Mouse (Mus musculus): Measurements from ENCODE around the gene Zmym2. TPM values are rescaled to one million over a fixed set of nuclear protein-coding genes. Genes with fewer than 3 reads are reported as not detected.
A peak's percentile ranks its signal among the peaks of the same experiment; 100 is the strongest.
"Not testable (repeated sequence)": the region's sequence is repeated elsewhere in the genome, so short reads cannot be mapped to it uniquely, and the experiment has no call there.

Gene Zmym2
- polyA plus RNA-seq, 1 experiment from 2014 or later: 62.5 TPM

GRCm38 (mm10) chr14:56875586-56876159 is 10.8 kb upstream of the Zmym2 start:
- DNase-seq (ENCODE audit: low spot score, missing footprints) (no peak), ATAC-seq (ENCODE audit: low FRiP score) (no peak)
- H3K27me3 ChIP-seq (ENCODE audit: control insufficient read depth, insufficient read depth, low read length): no peaks in the 10 kb centered on the region
- no peak overlapping the region for H3K4me2 ChIP-seq
- no peak overlapping the region for H3K27ac ChIP-seq (ENCODE audit: low read depth, low read length)
- no peak overlapping the region for H3K9ac ChIP-seq (ENCODE audit: low read length)
- no peak overlapping the region for H3K4me3 ChIP-seq (ENCODE audit: low read depth, low read length)
- no peaks in the 10 kb centered on the region for H3K4me1 ChIP-seq (ENCODE audit: control insufficient read depth, insufficient read depth, low read length)
- H3K9me3 ChIP-seq (ENCODE audit: control insufficient read depth, low read length): no peaks in the 10 kb centered on the region
- no peaks in the 10 kb centered on the region for H3K36me3 ChIP-seq (ENCODE audit: control insufficient read depth, insufficient read depth, low read length)

DNA sequence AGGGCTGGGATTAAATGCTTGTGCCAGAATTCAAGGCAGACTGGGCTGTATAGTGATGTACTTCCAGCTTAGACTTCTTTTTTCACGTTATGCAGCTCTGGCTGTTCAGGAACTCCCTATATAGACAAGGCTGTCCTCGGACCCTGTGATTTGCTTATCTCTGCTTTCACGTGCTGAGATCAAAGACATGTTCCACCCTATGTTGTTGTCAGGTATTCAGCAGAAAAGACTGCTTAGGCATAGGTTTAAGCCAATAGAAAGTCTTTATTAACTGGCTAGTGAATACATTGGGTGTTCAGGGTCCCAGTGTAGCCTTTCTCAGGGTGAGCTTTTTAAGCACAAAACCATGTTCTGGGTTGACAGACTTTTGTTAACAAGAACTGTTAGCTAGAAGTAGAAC is 5.2 kb upstream of the Zmym2 start:
- Histone ChIP-seq H3K36me3 (ENCODE audit: control insufficient read depth, insufficient read depth, low read length) (no peaks in the 10 kb centered on the region), H3K9ac (ENCODE audit: low read length) (no peak overlapping the region), H3K27me3 (ENCODE audit: control insufficient read depth, insufficient read depth, low read length) (no peaks in the 10 kb centered on the region), H3K27ac (ENCODE audit: low read depth, low read length) (no peak overlapping the region), H3K4me3 (ENCODE audit: low read depth, low read length) (no peak overlapping the region), H3K9me3 (ENCODE audit: control insufficient read depth, low read length) (no peaks in the 10 kb centered on the region), H3K4me2 (no peak overlapping the region), H3K4me1 (ENCODE audit: control insufficient read depth, insufficient read depth, low read length) (no peaks in the 10 kb centered on the region)
- peak; percentile 66 for DNase-seq (ENCODE audit: low spot score, missing footprints)
- whole genome bisulfite sequencing: 73% methylated on average over 3 of the region's 3 CpGs
- ATAC-seq (ENCODE audit: low FRiP score): no peak

DNA sequence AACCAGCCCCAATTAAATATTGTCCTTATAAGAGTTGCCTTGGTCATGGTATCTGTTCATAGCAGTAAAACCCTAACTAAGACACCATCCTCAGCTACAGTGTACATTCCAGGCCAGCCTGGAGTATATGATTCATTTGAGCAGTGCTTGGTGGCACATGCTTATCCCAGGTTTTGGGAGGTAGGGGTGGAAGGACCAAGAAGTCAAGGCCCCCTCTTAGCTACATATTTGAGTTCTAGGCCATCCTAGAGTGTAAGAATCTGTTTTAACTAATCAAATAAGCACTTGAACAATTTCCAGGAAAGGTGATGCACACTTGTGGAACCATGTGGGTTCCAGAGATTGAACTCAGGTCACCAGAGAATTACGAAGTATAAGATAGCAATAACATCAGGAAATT is 3.0 kb upstream of the Zmym2 start:
- 92% methylated on average over 1 of the region's 1 CpGs for WGBS

DNA sequence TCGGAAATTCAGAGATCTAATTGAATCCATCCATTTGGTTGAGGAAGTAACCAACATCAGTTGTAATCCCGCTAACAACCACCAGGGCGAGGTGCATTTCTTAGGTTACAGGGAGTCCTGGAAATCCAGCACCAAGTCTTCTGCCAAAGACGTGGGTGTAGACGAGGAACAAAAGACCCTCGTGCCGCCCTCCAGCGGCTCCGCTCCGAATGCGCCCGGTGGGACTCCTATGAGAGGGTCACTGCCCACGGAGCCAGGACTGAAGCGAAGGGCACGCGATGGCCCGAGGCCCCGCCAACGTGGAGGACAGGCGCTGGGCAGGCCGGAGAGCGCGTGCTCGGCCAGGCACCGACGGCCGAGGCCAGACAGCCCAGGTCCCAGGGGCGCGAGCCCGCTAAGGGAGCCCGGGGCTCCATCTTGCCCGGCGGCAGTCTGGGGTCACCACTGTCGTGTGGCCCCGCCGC is 1.1 kb upstream of the Zmym2 start:
- H3K9ac ChIP-seq (ENCODE audit: low read length): peak overlapping the region; percentile 62
- peak overlapping the region; percentile 68 for H3K27ac ChIP-seq (ENCODE audit: low read depth, low read length)
- under 1% methylated on average over 35 of the region's 36 CpGs for WGBS
- peak; percentile 47 for ATAC-seq (ENCODE audit: low FRiP score)
- no peaks in the 10 kb centered on the region for H3K36me3 ChIP-seq (ENCODE audit: control insufficient read depth, insufficient read depth, low read length)
- peak overlapping the region; percentile 47 for H3K4me3 ChIP-seq (ENCODE audit: low read depth, low read length)
- H3K4me2 ChIP-seq: peak overlapping the region; percentile 49
- H3K27me3 ChIP-seq (ENCODE audit: control insufficient read depth, insufficient read depth, low read length): no peaks in the 10 kb centered on the region
- peak; percentile 98 for DNase-seq (ENCODE audit: low spot score, missing footprints)
- H3K9me3 ChIP-seq (ENCODE audit: control insufficient read depth, low read length): no peaks in the 10 kb centered on the region
- H3K4me1 ChIP-seq (ENCODE audit: control insufficient read depth, insufficient read depth, low read length): peaks cover 11% of the 10 kb centered on the region

More for the DNA sequence above, 3.0 kb upstream of the Zmym2 start:
- DNase-seq (ENCODE audit: low spot score, missing footprints) (peak; percentile 68), ATAC-seq (ENCODE audit: low FRiP score) (no peak)
- Histone ChIP-seq H3K27ac (ENCODE audit: low read depth, low read length) (no peak overlapping the region), H3K4me3 (ENCODE audit: low read depth, low read length) (no peak overlapping the region), H3K36me3 (ENCODE audit: control insufficient read depth, insufficient read depth, low read length) (no peaks in the 10 kb centered on the region), H3K9me3 (ENCODE audit: control insufficient read depth, low read length) (no peaks in the 10 kb centered on the region), H3K27me3 (ENCODE audit: control insufficient read depth, insufficient read depth, low read length) (no peaks in the 10 kb centered on the region), H3K4me1 (ENCODE audit: control insufficient read depth, insufficient read depth, low read length) (peaks cover 3% of the 10 kb centered on the region), H3K9ac (ENCODE audit: low read length) (no peak overlapping the region), H3K4me2 (no peak overlapping the region)

DNA sequence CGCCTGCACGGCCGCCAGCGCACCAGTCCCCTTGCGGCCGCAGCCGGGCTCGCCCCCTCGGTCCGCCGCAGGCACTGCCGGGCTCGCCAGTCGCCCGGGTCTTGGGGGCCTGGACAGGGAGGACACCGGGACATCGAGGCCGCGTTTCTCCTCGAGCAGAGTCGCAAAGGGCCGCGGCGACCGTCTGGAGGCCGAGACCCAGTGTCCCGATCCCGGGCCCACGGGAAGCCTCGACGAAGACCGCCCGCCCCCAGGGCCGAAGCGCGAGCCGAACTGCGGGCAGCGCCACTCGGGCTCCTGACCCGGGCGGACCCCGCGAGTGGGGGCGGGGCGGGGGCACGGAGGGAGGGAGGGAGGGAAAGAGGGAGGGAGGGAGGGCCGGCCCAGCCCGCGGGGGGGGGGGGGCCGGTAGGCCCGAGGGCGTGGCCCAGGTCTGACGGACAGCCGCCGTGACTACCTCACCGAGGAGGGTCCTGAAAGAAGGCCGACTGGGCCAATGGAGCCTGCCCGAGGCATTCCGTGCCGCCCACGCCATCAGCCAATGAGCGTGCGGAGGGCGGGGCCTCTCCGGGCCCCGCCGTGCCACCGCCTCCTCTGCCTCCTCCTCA is 363 bp upstream of the Zmym2 start:
- not testable (repeated sequence) for H3K36me3 ChIP-seq (ENCODE audit: control insufficient read depth, insufficient read depth, low read length); H3K9me3 ChIP-seq (ENCODE audit: control insufficient read depth, low read length); H3K27me3 ChIP-seq (ENCODE audit: control insufficient read depth, insufficient read depth, low read length)
- peak overlapping the region; percentile 62 for H3K9ac ChIP-seq (ENCODE audit: low read length)
- DNase-seq (ENCODE audit: low spot score, missing footprints) (peak; percentile 97), ATAC-seq (ENCODE audit: low FRiP score) (peak; percentile 96)
- peak overlapping the region; percentile 73 for H3K27ac ChIP-seq (ENCODE audit: low read depth, low read length)
- peak overlapping the region; percentile 47 for H3K4me3 ChIP-seq (ENCODE audit: low read depth, low read length)
- WGBS: 0% methylated on average over 32 of the region's 69 CpGs
- H3K4me1 ChIP-seq (ENCODE audit: control insufficient read depth, insufficient read depth, low read length): peaks cover 11% of the 10 kb centered on the region
- peak overlapping the region; percentile 49 for H3K4me2 ChIP-seq

DNA sequence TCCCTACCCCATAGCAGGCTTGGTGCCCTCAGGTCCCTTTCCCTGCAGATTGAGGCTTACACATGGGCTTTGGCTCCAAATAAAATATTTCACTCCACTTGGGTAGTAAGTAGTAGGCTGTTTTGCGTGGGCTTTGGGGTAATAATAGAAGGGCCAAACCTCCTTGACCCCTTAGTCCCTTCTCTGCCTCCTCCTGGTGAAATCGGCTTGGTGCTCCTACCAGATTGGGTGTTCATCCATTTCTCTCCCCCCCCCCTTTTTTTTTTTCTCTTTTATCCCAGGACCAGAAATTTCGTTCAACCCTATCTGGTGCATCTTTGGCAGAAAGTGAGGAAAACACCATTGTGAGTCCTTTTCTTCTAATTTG is 1.0 kb downstream of the Zmym2 start:
- peaks cover 11% of the 10 kb centered on the region for H3K4me1 ChIP-seq (ENCODE audit: control insufficient read depth, insufficient read depth, low read length)
- peak overlapping the region; percentile 97 for H3K9ac ChIP-seq (ENCODE audit: low read length)
- H3K4me3 ChIP-seq (ENCODE audit: low read depth, low read length): peak overlapping the region; percentile 86
- WGBS: 5% methylated on average over 3 of the region's 3 CpGs
- DNase-seq (ENCODE audit: low spot score, missing footprints) (no peak), ATAC-seq (ENCODE audit: low FRiP score) (no peak)
- H3K4me2 ChIP-seq: peak overlapping the region; percentile 57
- H3K27me3 ChIP-seq (ENCODE audit: control insufficient read depth, insufficient read depth, low read length): no peaks in the 10 kb centered on the region
- peaks cover 2% of the 10 kb centered on the region; the same call in 1 of the 2 replicates for H3K36me3 ChIP-seq (ENCODE audit: control insufficient read depth, insufficient read depth, low read length)
- H3K9me3 ChIP-seq (ENCODE audit: control insufficient read depth, low read length): no peaks in the 10 kb centered on the region
- H3K27ac ChIP-seq (ENCODE audit: low read depth, low read length): peak overlapping the region; percentile 97

DNA sequence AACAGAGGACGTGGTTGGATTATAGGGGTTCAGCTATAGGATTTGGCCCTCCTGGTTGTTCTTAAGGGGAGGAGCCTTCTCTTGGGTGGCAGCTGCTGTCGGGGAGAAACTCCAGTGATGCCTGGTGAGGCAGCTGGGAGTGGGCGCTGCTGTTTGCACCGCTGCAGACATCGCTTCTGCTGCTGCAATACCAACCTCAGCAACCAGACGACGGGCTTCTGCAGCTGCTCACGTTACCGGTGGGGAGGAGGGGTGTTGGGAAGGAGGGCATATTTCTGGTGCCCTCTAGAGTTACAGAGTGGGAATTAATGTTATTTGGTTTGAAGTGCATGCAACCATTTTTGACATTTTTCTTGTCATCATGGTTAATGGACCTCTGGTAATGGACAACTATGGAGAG is 1.4 kb downstream of the Zmym2 start:
- ATAC-seq (ENCODE audit: low FRiP score) (no peak), DNase-seq (ENCODE audit: low spot score, missing footprints) (peak; percentile 94)
- H3K9ac ChIP-seq (ENCODE audit: low read length): peak overlapping the region; percentile 97
- peak overlapping the region; percentile 57 for H3K4me2 ChIP-seq
- peaks cover 11% of the 10 kb centered on the region for H3K4me1 ChIP-seq (ENCODE audit: control insufficient read depth, insufficient read depth, low read length)
- no peaks in the 10 kb centered on the region for H3K9me3 ChIP-seq (ENCODE audit: control insufficient read depth, low read length)
- H3K36me3 ChIP-seq (ENCODE audit: control insufficient read depth, insufficient read depth, low read length): peaks cover 2% of the 10 kb centered on the region; the same call in 1 of the 2 replicates
- H3K27ac ChIP-seq (ENCODE audit: low read depth, low read length): peak overlapping the region; percentile 97
- peak overlapping the region; percentile 86 for H3K4me3 ChIP-seq (ENCODE audit: low read depth, low read length)
- under 1% methylated on average over 9 of the region's 9 CpGs for WGBS
- H3K27me3 ChIP-seq (ENCODE audit: control insufficient read depth, insufficient read depth, low read length): no peaks in the 10 kb centered on the region

DNA sequence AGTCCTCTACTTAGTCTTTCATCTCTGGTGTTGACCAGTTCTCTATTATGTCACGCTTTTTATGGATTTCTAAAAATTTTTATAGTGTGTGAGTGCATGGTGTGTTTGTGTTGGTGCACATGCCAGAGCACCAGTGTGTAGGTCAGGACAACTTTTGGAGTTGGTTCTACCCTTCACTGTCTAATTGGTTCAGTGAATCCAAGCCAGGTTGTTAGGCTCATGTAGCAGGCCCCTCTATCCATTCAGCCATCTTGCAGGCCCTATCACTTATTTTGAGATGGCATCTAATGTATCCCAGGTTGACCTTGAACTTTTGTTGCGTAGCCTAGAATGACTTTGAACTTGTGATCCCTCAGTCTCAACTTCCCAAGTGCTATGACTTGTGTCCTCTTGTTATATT is 2.0 kb downstream of the Zmym2 start:
- Histone ChIP-seq H3K27ac (ENCODE audit: low read depth, low read length) (no peak overlapping the region), H3K4me2 (peak overlapping the region; percentile 57), H3K4me3 (ENCODE audit: low read depth, low read length) (peak overlapping the region; percentile 86), H3K9me3 (ENCODE audit: control insufficient read depth, low read length) (no peaks in the 10 kb centered on the region), H3K36me3 (ENCODE audit: control insufficient read depth, insufficient read depth, low read length) (peaks cover 7% of the 10 kb centered on the region), H3K27me3 (ENCODE audit: control insufficient read depth, insufficient read depth, low read length) (no peaks in the 10 kb centered on the region), H3K4me1 (ENCODE audit: control insufficient read depth, insufficient read depth, low read length) (peaks cover 11% of the 10 kb centered on the region), H3K9ac (ENCODE audit: low read length) (no peak overlapping the region; the same call in 1 of the 2 replicates)
- DNase-seq (ENCODE audit: low spot score, missing footprints) (peak; percentile 78), ATAC-seq (ENCODE audit: low FRiP score) (no peak)
- 75% methylated on average over 2 of the region's 2 CpGs for WGBS

- H3K9ac ChIP-seq (ENCODE audit: low read length): no peak overlapping the region
- H3K36me3 ChIP-seq (ENCODE audit: control insufficient read depth, insufficient read depth, low read length): peaks cover 13% of the 10 kb centered on the region
- H3K27ac ChIP-seq (ENCODE audit: low read depth, low read length): no peak overlapping the region
- H3K4me3 ChIP-seq (ENCODE audit: low read depth, low read length): no peak overlapping the region
- H3K4me1 ChIP-seq (ENCODE audit: control insufficient read depth, insufficient read depth, low read length): no peaks in the 10 kb centered on the region
- 97% methylated on average over 2 of the region's 2 CpGs for WGBS
- no peak overlapping the region for H3K4me2 ChIP-seq
- ATAC-seq (ENCODE audit: low FRiP score) (no peak), DNase-seq (ENCODE audit: low spot score, missing footprints) (peak; percentile 12)
- no peaks in the 10 kb centered on the region for H3K27me3 ChIP-seq (ENCODE audit: control insufficient read depth, insufficient read depth, low read length)
- no peaks in the 10 kb centered on the region; the same call in 1 of the 2 replicates for H3K9me3 ChIP-seq (ENCODE audit: control insufficient read depth, low read length)
These were observed 8.0 kb downstream of the Zmym2 start for GRCm38 (mm10) chr14:56894417-56894816.
